In genomic region chr16:47765742-47766141, GRCm38 (mm10) we compare ENCODE assay signal across 10 mouse cellular contexts.
DNase-seq lines count a peak whose midpoint lies in the region; ATAC-seq and TF ChIP-seq lines count a peak whose summit lies in the region.
"Had no signal": no experiment of that assay in that cellular context is flagged by ENCODE, and none has a peak within 500 bp of the region (broad histone marks: within the 10 kb centered on the region; RNA-seq: fewer than 3 reads in every experiment).

No protein-coding gene starts in this region.

- TF ChIP-seq CTCF in liver, adult 2 months (IDR thresholded peaks at IDR 0.05; ENCODE audit: low read depth, low read length), result peak; percentile 15; the same call in 1 of the 2 replicates
- peak; percentile 48 for TF ChIP-seq CTCF in left cerebral cortex, adult 2 months (IDR thresholded peaks at IDR 0.05)

- H3K4me1 ChIP-seq in liver, adult 2 months (ENCODE audit: control insufficient read depth, insufficient read depth, low read length), result no peaks in the 10 kb centered on the region
- H3K4me1 ChIP-seq in liver, embryonic 12.5 days, result no peaks in the 10 kb centered on the region
- H3K4me1 ChIP-seq: embryonic facial prominence, embryonic 13.5 days; neural tube, embryonic 13.5 days had no signal

- no peaks in the 10 kb centered on the region for H3K79me2 ChIP-seq in liver, adult 2 months (ENCODE audit: control insufficient read depth, insufficient read depth, low read length)

- intact Hi-C loops in left cerebral cortex, adult 2 months (cut with DNase I), result loop anchor here (5.0 kb wide), 1 partner anchor 1278 kb away; no protein-coding TSS in a partner anchor

- no peak overlapping the region for H3K27ac ChIP-seq in liver, adult 2 months (replicated peaks; ENCODE audit: insufficient read depth, low read depth, low read length)
- H3K27ac ChIP-seq in liver, embryonic 12.5 days, result no peak overlapping the region
- H3K27ac ChIP-seq in left cerebral cortex, adult 2 months, result no peak overlapping the region
- H3K27ac ChIP-seq: embryonic facial prominence, embryonic 13.5 days; neural tube, embryonic 13.5 days had no signal

- TF ChIP-seq POLR2A in liver, adult 2 months (IDR thresholded peaks at IDR 0.05; ENCODE audit: extremely low read depth, insufficient read depth, low read length), result no peak

- no peaks in the 10 kb centered on the region for H3K9me3 ChIP-seq in liver, embryonic 12.5 days (replicated peaks)
- H3K9me3 ChIP-seq: embryonic facial prominence, embryonic 13.5 days; neural tube, embryonic 13.5 days had no signal

- 50% methylated on average over 3 of the region's 3 CpGs for WGBS in liver, adult 2 months
- 40% methylated on average over 3 of the region's 3 CpGs for WGBS in liver, embryonic 12.5 days (ENCODE audit: insufficient replicate concordance)

- no peak overlapping the region for H3K4me3 ChIP-seq in liver, adult 2 months (ENCODE audit: insufficient read depth, low read depth, low read length)
- H3K4me3 ChIP-seq in liver, embryonic 12.5 days, result no peak overlapping the region
- no peak overlapping the region for H3K4me3 ChIP-seq in left cerebral cortex, adult 2 months
- H3K4me3 ChIP-seq: embryonic facial prominence, embryonic 13.5 days; neural tube, embryonic 13.5 days had no signal

- H3K9ac ChIP-seq in liver, adult 2 months (ENCODE audit: low read depth, low read length), result no peak overlapping the region
- no peak overlapping the region for H3K9ac ChIP-seq in liver, embryonic 12.5 days
- H3K9ac ChIP-seq: embryonic facial prominence, embryonic 13.5 days; neural tube, embryonic 13.5 days had no signal

- no peaks in the 10 kb centered on the region for H3K27me3 ChIP-seq in liver, adult 2 months (ENCODE audit: control insufficient read depth, insufficient read depth, low read length)
- no peaks in the 10 kb centered on the region for H3K27me3 ChIP-seq in liver, embryonic 12.5 days (replicated peaks)
- H3K27me3 ChIP-seq: embryonic facial prominence, embryonic 13.5 days; neural tube, embryonic 13.5 days had no signal

- no peak for ATAC-seq in liver, embryonic 12.5 days

- no peaks in the 10 kb centered on the region for H3K36me3 ChIP-seq in liver, adult 2 months (ENCODE audit: control insufficient read depth, insufficient read depth, low read length)
- H3K36me3 ChIP-seq in liver, embryonic 12.5 days, result no peaks in the 10 kb centered on the region
- H3K36me3 ChIP-seq: embryonic facial prominence, embryonic 13.5 days; neural tube, embryonic 13.5 days had no signal

- H3K4me2 ChIP-seq in liver, embryonic 12.5 days, result no peak overlapping the region
- H3K4me2 ChIP-seq: embryonic facial prominence, embryonic 13.5 days; neural tube, embryonic 13.5 days had no signal

- DNase-seq in adrenal gland, adult (ENCODE audit: inconsistent age in 2 of 2, low spot score in 1 of 2), result peak; percentile 13 to 80
- DNase-seq in adrenal gland, postnatal 4 days (ENCODE audit: low spot score in 2 of 2), result no peak
- peak; percentile 27 for DNase-seq in liver, adult 2 months (ENCODE audit: extremely low read depth, low read depth, low spot score)
- DNase-seq in cerebellum, postnatal 10 days, result peak; percentile 65 to 78
- peak in 1 of 2 experiments; percentile 9 for DNase-seq in left cerebral cortex, adult 2 months (ENCODE audit: extremely low spot score in 1 of 2, low spot score in 2 of 2)
- no peak for DNase-seq in spleen, postnatal 14 days (ENCODE audit: low spot score in 2 of 2)
- DNase-seq in spleen, postnatal 10 days (ENCODE audit: low spot score in 2 of 2), result no peak

Comparison
In these comparisons a context has a peak if more than half of its experiments do, and no peak if none do; other contexts are left out.
1. DNase-seq: peak in adrenal gland, adult (2 of 2), liver, adult 2 months (single experiment) and cerebellum, postnatal 10 days (2 of 2); none in adrenal gland, postnatal 4 days (0 of 2), spleen, postnatal 14 days (0 of 2) and spleen, postnatal 10 days (0 of 2).